Mouse (Mus musculus): ENCODE data around the gene Pou2f3. TPM values are rescaled to one million over a fixed set of nuclear protein-coding genes. Genes with fewer than 3 reads are reported as not detected.
"Not testable (repeated sequence)": the region's sequence is repeated elsewhere in the genome, so short reads cannot be mapped to it uniquely, and the experiment has no call there.

Gene Pou2f3
- polyA plus RNA-seq, 1 experiment from 2014 or later, result 0.11 TPM

GRCm38 (mm10) chr9:43127101-43127787, 82.9 kb downstream of the Pou2f3 start:
- Histone ChIP-seq H3K27me3 (replicated peaks; ENCODE audit: control insufficient read depth, insufficient read depth, low read length) (no peaks in the 10 kb centered on the region), H3K4me3 (ENCODE audit: low read length) (no peak overlapping the region), H3K9me3 (ENCODE audit: control insufficient read depth, low read length) (no peaks in the 10 kb centered on the region), H3K4me1 (ENCODE audit: control insufficient read depth, insufficient read depth, low read depth, low read length) (no peaks in the 10 kb centered on the region), H3K4me2 (ENCODE audit: low read length) (no peak overlapping the region), H3K27ac (ENCODE audit: low read depth, low read length) (no peak overlapping the region), H3K36me3 (ENCODE audit: control insufficient read depth, insufficient read depth, low read length) (no peaks in the 10 kb centered on the region), H3K9ac (ENCODE audit: low read depth, low read length) (no peak overlapping the region)
- 62% methylated on average over 10 of the region's 10 CpGs for WGBS
- no peak for ATAC-seq

DNA sequence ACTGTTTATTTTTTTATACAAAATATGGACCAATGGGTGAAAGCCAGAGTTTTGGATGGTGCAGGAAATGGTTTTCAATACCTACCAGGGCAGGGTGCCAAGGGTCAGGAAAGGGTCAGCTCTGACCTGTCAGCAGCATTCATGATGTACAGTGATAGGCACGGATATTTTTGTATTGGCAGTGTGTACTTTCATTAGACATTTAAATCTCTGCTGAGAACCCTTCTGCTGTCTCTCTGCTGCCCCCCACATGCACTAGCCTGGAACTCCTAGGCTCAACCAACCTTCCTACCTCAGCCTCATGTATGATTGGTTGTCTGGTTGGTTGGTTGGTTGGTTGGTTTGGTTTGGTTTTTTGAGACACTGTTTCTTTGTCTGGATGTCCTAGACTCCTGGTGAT, 87.8 kb downstream of the Pou2f3 start:
- no peak overlapping the region for H3K4me3 ChIP-seq (ENCODE audit: low read length)
- H3K36me3 ChIP-seq (ENCODE audit: control insufficient read depth, insufficient read depth, low read length), result no peaks in the 10 kb centered on the region
- no peak overlapping the region for H3K9ac ChIP-seq (ENCODE audit: low read depth, low read length)
- no peak for ATAC-seq
- no peaks in the 10 kb centered on the region for H3K9me3 ChIP-seq (ENCODE audit: control insufficient read depth, low read length)
- H3K27ac ChIP-seq (ENCODE audit: low read depth, low read length), result no peak overlapping the region
- no peaks in the 10 kb centered on the region for H3K27me3 ChIP-seq (replicated peaks; ENCODE audit: control insufficient read depth, insufficient read depth, low read length)
- WGBS, result 41% methylated on average over 1 of the region's 1 CpGs
- no peaks in the 10 kb centered on the region for H3K4me1 ChIP-seq (ENCODE audit: control insufficient read depth, insufficient read depth, low read depth, low read length)
- H3K4me2 ChIP-seq (ENCODE audit: low read length), result no peak overlapping the region

DNA sequence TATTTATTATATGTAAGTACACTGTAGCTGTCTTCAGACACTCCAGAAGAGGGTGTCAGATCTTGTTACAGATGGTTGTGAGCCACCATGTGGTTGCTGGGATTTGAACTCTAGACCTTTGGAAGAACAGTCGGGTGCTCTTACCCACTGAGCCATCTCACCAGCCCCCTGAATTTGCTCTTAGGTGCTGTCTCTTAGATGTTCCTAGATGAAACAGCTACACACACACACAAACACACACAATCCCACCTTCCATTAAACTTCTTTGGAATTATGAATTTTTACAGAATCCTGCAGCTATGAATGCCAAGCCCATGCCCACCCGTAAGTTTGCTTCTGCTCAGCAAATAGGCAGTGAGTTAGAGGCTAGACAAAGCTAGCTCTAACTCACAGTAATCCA, 88.2 kb downstream of the Pou2f3 start:
- 81% methylated on average over 2 of the region's 2 CpGs for WGBS
- H3K4me3 ChIP-seq (ENCODE audit: low read length); H3K27me3 ChIP-seq (replicated peaks; ENCODE audit: control insufficient read depth, insufficient read depth, low read length); H3K36me3 ChIP-seq (ENCODE audit: control insufficient read depth, insufficient read depth, low read length); H3K9me3 ChIP-seq (ENCODE audit: control insufficient read depth, low read length); H3K4me1 ChIP-seq (ENCODE audit: control insufficient read depth, insufficient read depth, low read depth, low read length); H3K27ac ChIP-seq (ENCODE audit: low read depth, low read length); H3K9ac ChIP-seq (ENCODE audit: low read depth, low read length); H3K4me2 ChIP-seq (ENCODE audit: low read length); ATAC-seq: not testable (repeated sequence)

DNA sequence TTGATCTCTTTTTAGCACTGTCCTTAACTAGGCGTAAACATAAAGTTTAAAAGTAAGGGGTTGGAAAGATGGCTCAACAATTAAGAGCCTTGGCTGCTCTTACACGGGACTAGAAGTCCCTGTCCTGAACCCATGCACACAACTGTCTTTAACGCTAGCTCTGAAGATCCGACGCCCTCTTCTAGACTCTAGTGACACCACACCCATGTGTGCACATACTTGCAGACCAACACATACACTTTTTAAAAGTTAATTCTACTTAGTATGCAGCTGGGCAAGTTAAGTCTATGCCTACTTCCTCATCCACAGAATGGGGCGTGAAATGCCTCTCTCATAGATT, 93.2 kb downstream of the Pou2f3 start:
- H3K9ac ChIP-seq (ENCODE audit: low read depth, low read length), result no peak overlapping the region
- H3K9me3 ChIP-seq (ENCODE audit: control insufficient read depth, low read length), result no peaks in the 10 kb centered on the region
- peak overlapping the region; percentile 69 for H3K4me2 ChIP-seq (ENCODE audit: low read length)
- WGBS, result 86% methylated on average over 6 of the region's 6 CpGs
- no peaks in the 10 kb centered on the region for H3K36me3 ChIP-seq (ENCODE audit: control insufficient read depth, insufficient read depth, low read length)
- H3K27ac ChIP-seq (ENCODE audit: low read depth, low read length), result no peak overlapping the region
- H3K4me3 ChIP-seq (ENCODE audit: low read length), result no peak overlapping the region
- peak; percentile 4; the same call in 1 of the 2 replicates for ATAC-seq
- H3K4me1 ChIP-seq (ENCODE audit: control insufficient read depth, insufficient read depth, low read depth, low read length), result peaks cover 8% of the 10 kb centered on the region; the same call in 1 of the 2 replicates
- H3K27me3 ChIP-seq (replicated peaks; ENCODE audit: control insufficient read depth, insufficient read depth, low read length), result no peaks in the 10 kb centered on the region

DNA sequence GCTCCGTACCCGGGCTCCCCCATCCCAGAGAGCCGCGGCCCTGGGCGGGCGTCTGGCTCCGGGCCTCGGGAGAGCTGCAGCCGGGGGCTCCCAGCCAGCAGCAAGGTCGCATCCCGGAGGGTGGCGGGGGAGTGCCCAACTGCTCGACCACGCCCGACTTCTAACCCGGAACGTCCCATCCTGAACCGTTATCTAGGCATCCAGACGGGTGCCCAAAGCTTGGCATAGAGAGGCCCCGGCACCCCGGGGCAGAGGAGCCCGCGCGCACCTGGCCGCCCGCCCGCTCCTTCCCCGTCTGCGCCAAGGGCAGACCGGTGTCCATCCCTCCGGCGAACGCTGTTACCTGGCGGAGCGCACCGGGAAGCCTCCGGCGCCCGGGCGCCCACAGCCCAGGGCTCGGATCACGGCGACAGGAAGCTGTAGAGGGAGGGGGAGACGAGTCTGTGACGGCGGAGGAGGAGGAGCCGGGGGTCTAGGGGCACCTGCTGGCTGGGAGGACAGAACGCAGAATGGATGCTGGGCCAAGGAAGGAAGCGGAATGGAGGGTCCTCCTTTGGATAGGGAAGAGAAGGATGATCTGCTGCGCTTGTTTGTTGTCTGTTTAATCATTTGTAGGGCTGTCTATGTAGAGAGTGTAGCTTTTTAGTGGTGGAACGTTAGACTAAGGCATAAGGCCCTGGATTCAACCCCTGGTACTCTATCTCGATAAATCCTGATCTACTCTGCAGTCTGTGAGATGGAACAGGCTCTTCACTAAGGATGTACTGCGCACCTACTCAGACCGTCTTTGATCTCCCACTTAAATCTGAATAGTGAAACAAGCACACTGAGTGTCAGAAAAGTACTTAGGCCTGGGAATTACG, 93.8 kb downstream of the Pou2f3 start, which contains the start of gene Tmem136:
Tmem136 (minus strand) TSS at position 437 of the 863 bp plus-strand sequence.
- Histone ChIP-seq H3K4me3 (ENCODE audit: low read length) (peak within 1 kb of the TSS; percentile 98), H3K27me3 (replicated peaks; ENCODE audit: control insufficient read depth, insufficient read depth, low read length) (no peaks in the 10 kb centered on the region), H3K4me1 (ENCODE audit: control insufficient read depth, insufficient read depth, low read depth, low read length) (peaks cover 8% of the 10 kb centered on the region; the same call in 1 of the 2 replicates), H3K9me3 (ENCODE audit: control insufficient read depth, low read length) (no peaks in the 10 kb centered on the region), H3K36me3 (ENCODE audit: control insufficient read depth, insufficient read depth, low read length) (no peaks in the 10 kb centered on the region), H3K27ac (ENCODE audit: low read depth, low read length) (peak within 1 kb of the TSS; percentile 72), H3K9ac (ENCODE audit: low read depth, low read length) (peak within 1 kb of the TSS; percentile 97), H3K4me2 (ENCODE audit: low read length) (peak within 1 kb of the TSS; percentile 69)
- WGBS, result 4% methylated on average over 55 of the region's 55 CpGs
- ATAC-seq, result peak; percentile 99

- Histone ChIP-seq H3K9me3 (ENCODE audit: control insufficient read depth, low read length) (no peaks in the 10 kb centered on the region), H3K9ac (ENCODE audit: low read depth, low read length) (peak overlapping the region; percentile 97), H3K4me1 (ENCODE audit: control insufficient read depth, insufficient read depth, low read depth, low read length) (peaks cover 8% of the 10 kb centered on the region; the same call in 1 of the 2 replicates), H3K36me3 (ENCODE audit: control insufficient read depth, insufficient read depth, low read length) (peaks cover 4% of the 10 kb centered on the region; the same call in 1 of the 2 replicates), H3K4me3 (ENCODE audit: low read length) (peak overlapping the region; percentile 98), H3K27me3 (replicated peaks; ENCODE audit: control insufficient read depth, insufficient read depth, low read length) (no peaks in the 10 kb centered on the region), H3K27ac (ENCODE audit: low read depth, low read length) (peak overlapping the region; percentile 72), H3K4me2 (ENCODE audit: low read length) (peak overlapping the region; percentile 69)
- ATAC-seq, result no peak
- WGBS, result 16% methylated on average over 12 of the region's 12 CpGs
Observed at GRCm38 (mm10) chr9:43115431-43116133, 94.6 kb downstream of the Pou2f3 start.

GRCm38 (mm10) chr9:43114833-43115232, 95.3 kb downstream of the Pou2f3 start:
- Histone ChIP-seq H3K4me1 (ENCODE audit: control insufficient read depth, insufficient read depth, low read depth, low read length) (peaks cover 8% of the 10 kb centered on the region; the same call in 1 of the 2 replicates), H3K27me3 (replicated peaks; ENCODE audit: control insufficient read depth, insufficient read depth, low read length) (no peaks in the 10 kb centered on the region), H3K4me3 (ENCODE audit: low read length) (no peak overlapping the region), H3K36me3 (ENCODE audit: control insufficient read depth, insufficient read depth, low read length) (peaks cover 9% of the 10 kb centered on the region; the same call in 1 of the 2 replicates), H3K9ac (ENCODE audit: low read depth, low read length) (no peak overlapping the region), H3K4me2 (ENCODE audit: low read length) (peak overlapping the region; percentile 25; the same call in 1 of the 2 replicates), H3K9me3 (ENCODE audit: control insufficient read depth, low read length) (no peaks in the 10 kb centered on the region), H3K27ac (ENCODE audit: low read depth, low read length) (no peak overlapping the region)
- WGBS, result 93% methylated on average over 4 of the region's 4 CpGs
- no peak for ATAC-seq

DNA sequence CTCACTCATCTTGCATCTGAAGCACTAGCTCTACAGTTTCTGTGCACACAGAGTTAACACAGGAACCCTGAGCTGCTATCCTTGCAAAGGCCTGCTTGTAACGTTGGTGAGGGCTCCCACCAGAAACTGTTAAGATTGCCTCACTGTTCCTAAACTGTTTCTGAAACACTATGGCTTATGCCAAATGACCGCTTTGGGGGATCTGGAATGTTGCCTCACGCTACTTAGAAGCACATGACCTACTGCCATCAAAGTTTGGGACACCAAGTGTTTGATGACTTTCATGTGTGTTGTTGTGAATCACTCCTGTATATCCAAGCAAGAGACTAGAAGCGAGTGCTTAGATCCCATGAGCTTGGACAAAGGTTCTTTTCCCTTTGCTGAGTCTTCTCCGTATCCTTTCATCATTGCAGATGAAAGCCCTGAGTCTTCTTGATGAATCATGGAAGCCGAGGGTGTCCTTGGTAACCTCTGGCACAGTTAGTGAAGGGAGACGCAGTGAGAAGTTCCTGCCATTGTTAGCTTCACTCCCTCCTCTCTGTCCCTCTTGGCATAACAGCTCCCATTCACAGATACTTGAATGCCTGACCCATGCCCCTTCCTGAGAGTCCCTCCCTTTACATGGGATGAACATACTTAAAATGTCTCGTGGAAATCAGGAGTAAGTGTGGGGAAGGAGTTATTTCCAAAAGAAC, 99.7 kb downstream of the Pou2f3 start:
- peaks cover 11% of the 10 kb centered on the region for H3K4me1 ChIP-seq (ENCODE audit: control insufficient read depth, insufficient read depth, low read depth, low read length)
- no peak overlapping the region for H3K27ac ChIP-seq (ENCODE audit: low read depth, low read length)
- no peaks in the 10 kb centered on the region for H3K27me3 ChIP-seq (replicated peaks; ENCODE audit: control insufficient read depth, insufficient read depth, low read length)
- no peak overlapping the region for H3K9ac ChIP-seq (ENCODE audit: low read depth, low read length)
- H3K4me3 ChIP-seq (ENCODE audit: low read length), result no peak overlapping the region
- no peak for ATAC-seq
- H3K36me3 ChIP-seq (ENCODE audit: control insufficient read depth, insufficient read depth, low read length), result peaks cover 11% of the 10 kb centered on the region; the same call in 1 of the 2 replicates
- WGBS, result 87% methylated on average over 8 of the region's 8 CpGs
- H3K4me2 ChIP-seq (ENCODE audit: low read length), result no peak overlapping the region
- H3K9me3 ChIP-seq (ENCODE audit: control insufficient read depth, low read length), result no peaks in the 10 kb centered on the region

Measured in hindbrain, embryonic 16.5 days (tissue).